Mouse (Mus musculus): Measurements from ENCODE around the gene Ctsq. TPM values are rescaled to one million over a fixed set of nuclear protein-coding genes. Genes with fewer than 3 reads are reported as not detected.

Gene Ctsq
- polyA plus RNA-seq (2014; fragmentation: Illumina TruSeq; extraction: RNeasy Lipid Tissue Mini Kit (QIAGEN cat#74804); ENCODE audit: low read depth, low replicate concordance) = not detected

GRCm38 (mm10) chr13:61040531-61040930, at the start of gene Ctsq:
Gene Ctsq (minus strand): TSS chr13:61040631.

GRCm38 (mm10) chr13:61005859-61006258, 34.6 kb downstream of the Ctsq start, which contains the start of gene Ctsj:
Gene Ctsj (minus strand): TSS chr13:61005959.

Other genes with a start within 250 kb of the Ctsq start
- gene Ctsll3, start 237.8 kb downstream of the Ctsq start, polyA plus RNA-seq (2014; fragmentation: Illumina TruSeq; extraction: RNeasy Lipid Tissue Mini Kit (QIAGEN cat#74804); ENCODE audit: low read depth, low replicate concordance) = not detected
- not detected for gene 4930486L24Rik, start 176.2 kb downstream of the Ctsq start, polyA plus RNA-seq (2014; fragmentation: Illumina TruSeq; extraction: RNeasy Lipid Tissue Mini Kit (QIAGEN cat#74804); ENCODE audit: low read depth, low replicate concordance)
- gene Gm49392, start 143.7 kb downstream of the Ctsq start, polyA plus RNA-seq (2014; fragmentation: Illumina TruSeq; extraction: RNeasy Lipid Tissue Mini Kit (QIAGEN cat#74804); ENCODE audit: low read depth, low replicate concordance) = 0.37 TPM
- 9.2 TPM for gene Ctla2b, start 143.2 kb downstream of the Ctsq start, polyA plus RNA-seq (2014; fragmentation: Illumina TruSeq; extraction: RNeasy Lipid Tissue Mini Kit (QIAGEN cat#74804); ENCODE audit: low read depth, low replicate concordance)
- not detected for gene Tpbpb, start 135.8 kb downstream of the Ctsq start, polyA plus RNA-seq (2014; fragmentation: Illumina TruSeq; extraction: RNeasy Lipid Tissue Mini Kit (QIAGEN cat#74804); ENCODE audit: low read depth, low replicate concordance)
- not detected for gene Gm49393, start 105.0 kb downstream of the Ctsq start, polyA plus RNA-seq (2014; fragmentation: Illumina TruSeq; extraction: RNeasy Lipid Tissue Mini Kit (QIAGEN cat#74804); ENCODE audit: low read depth, low replicate concordance)
- gene Gm49391, start 104.1 kb downstream of the Ctsq start, polyA plus RNA-seq (2014; fragmentation: Illumina TruSeq; extraction: RNeasy Lipid Tissue Mini Kit (QIAGEN cat#74804); ENCODE audit: low read depth, low replicate concordance) = 0.93 TPM
- gene Ctla2a, start 104.0 kb downstream of the Ctsq start, polyA plus RNA-seq (2014; fragmentation: Illumina TruSeq; extraction: RNeasy Lipid Tissue Mini Kit (QIAGEN cat#74804); ENCODE audit: low read depth, low replicate concordance) = 7.3 TPM
- not detected for gene Tpbpa, start 98.6 kb downstream of the Ctsq start, polyA plus RNA-seq (2014; fragmentation: Illumina TruSeq; extraction: RNeasy Lipid Tissue Mini Kit (QIAGEN cat#74804); ENCODE audit: low read depth, low replicate concordance)
- not detected for gene Ctsj, start 34.7 kb downstream of the Ctsq start, polyA plus RNA-seq (2014; fragmentation: Illumina TruSeq; extraction: RNeasy Lipid Tissue Mini Kit (QIAGEN cat#74804); ENCODE audit: low read depth, low replicate concordance)
- not detected for gene Ctsr, start 123.6 kb upstream of the Ctsq start, polyA plus RNA-seq (2014; fragmentation: Illumina TruSeq; extraction: RNeasy Lipid Tissue Mini Kit (QIAGEN cat#74804); ENCODE audit: low read depth, low replicate concordance)
- gene Cts6, start 162.8 kb upstream of the Ctsq start, polyA plus RNA-seq (2014; fragmentation: Illumina TruSeq; extraction: RNeasy Lipid Tissue Mini Kit (QIAGEN cat#74804); ENCODE audit: low read depth, low replicate concordance) = not detected
- gene Cts8, start 214.7 kb upstream of the Ctsq start, polyA plus RNA-seq (2014; fragmentation: Illumina TruSeq; extraction: RNeasy Lipid Tissue Mini Kit (QIAGEN cat#74804); ENCODE audit: low read depth, low replicate concordance) = not detected
- gene Gm49398, start 248.2 kb upstream of the Ctsq start, polyA plus RNA-seq (2014; fragmentation: Illumina TruSeq; extraction: RNeasy Lipid Tissue Mini Kit (QIAGEN cat#74804); ENCODE audit: low read depth, low replicate concordance) = not detected

All from liver, adult 10 weeks (tissue).